Mouse (Mus musculus): ENCODE data around the gene 1600002K03Rik.
A peak's percentile ranks its signal among the peaks of the same experiment; 100 is the strongest.

1600002K03Rik gene

GRCm38 (mm10) chr10:80167460-80168037 lies 5.2 kb upstream of the 1600002K03Rik start:
- peak; percentile 98 for DNase-seq (ENCODE audit: low spot score)

- peak; percentile 95 for DNase-seq (ENCODE audit: low spot score)
Observed at GRCm38 (mm10) chr10:80168038-80168661, 4.6 kb upstream of the 1600002K03Rik start.

- no peak for DNase-seq (ENCODE audit: low spot score)
Observed at GRCm38 (mm10) chr10:80169070-80169469, 3.7 kb upstream of the 1600002K03Rik start.

- no peak for DNase-seq (ENCODE audit: low spot score)
Observed at GRCm38 (mm10) chr10:80169651-80170050, 3.1 kb upstream of the 1600002K03Rik start.

- DNase-seq (ENCODE audit: low spot score): no peak
Observed at GRCm38 (mm10) chr10:80170052-80170451, 2.7 kb upstream of the 1600002K03Rik start.

GRCm38 (mm10) chr10:80170601-80171021 lies 2.1 kb upstream of the 1600002K03Rik start:
- DNase-seq (ENCODE audit: low spot score): no peak

GRCm38 (mm10) chr10:80171252-80171651 lies 1.5 kb upstream of the 1600002K03Rik start:
- DNase-seq (ENCODE audit: low spot score): no peak

- no peak for DNase-seq (ENCODE audit: low spot score)
Observed at GRCm38 (mm10) chr10:80171760-80172526, 801 bp upstream of the 1600002K03Rik start.

GRCm38 (mm10) chr10:80173358-80173757 lies 614 bp downstream of the 1600002K03Rik start:
- DNase-seq (ENCODE audit: low spot score): no peak

GRCm38 (mm10) chr10:80173955-80174640 lies 1.4 kb downstream of the 1600002K03Rik start:
- DNase-seq (ENCODE audit: low spot score): no peak

GRCm38 (mm10) chr10:80174705-80175104 lies 2.0 kb downstream of the 1600002K03Rik start:
- no peak for DNase-seq (ENCODE audit: low spot score)

GRCm38 (mm10) chr10:80175536-80176269 lies 3.0 kb downstream of the 1600002K03Rik start:
- DNase-seq (ENCODE audit: low spot score): no peak

GRCm38 (mm10) chr10:80176270-80176834 lies 3.6 kb downstream of the 1600002K03Rik start:
- DNase-seq (ENCODE audit: low spot score): no peak

GRCm38 (mm10) chr10:80177441-80178279 lies 4.9 kb downstream of the 1600002K03Rik start:
- DNase-seq (ENCODE audit: low spot score): no peak

- no peak for DNase-seq (ENCODE audit: low spot score)
Observed at GRCm38 (mm10) chr10:80179068-80180051, 6.6 kb downstream of the 1600002K03Rik start, which contains the start of gene Efna2. Efna2 (plus strand) TSS chr10:80179482.

GRCm38 (mm10) chr10:80180288-80180687 lies 7.5 kb downstream of the 1600002K03Rik start:
- DNase-seq (ENCODE audit: low spot score): no peak

GRCm38 (mm10) chr10:80180823-80181222 lies 8.1 kb downstream of the 1600002K03Rik start:
- DNase-seq (ENCODE audit: low spot score): no peak

GRCm38 (mm10) chr10:80182547-80182946 lies 9.8 kb downstream of the 1600002K03Rik start:
- DNase-seq (ENCODE audit: low spot score): no peak

- no peak for DNase-seq (ENCODE audit: low spot score)
Observed at GRCm38 (mm10) chr10:80186649-80187048, 13.9 kb downstream of the 1600002K03Rik start.

Measured in urinary bladder, postnatal 25 days (tissue).